Mouse (Mus musculus): ENCODE results near the gene Exoc1. TPM values are rescaled to one million over a fixed set of nuclear protein-coding genes. Genes with fewer than 3 reads are reported as not detected.

The Exoc1 gene
- polyA plus RNA-seq, 1 experiment, result 17.6 TPM

DNA sequence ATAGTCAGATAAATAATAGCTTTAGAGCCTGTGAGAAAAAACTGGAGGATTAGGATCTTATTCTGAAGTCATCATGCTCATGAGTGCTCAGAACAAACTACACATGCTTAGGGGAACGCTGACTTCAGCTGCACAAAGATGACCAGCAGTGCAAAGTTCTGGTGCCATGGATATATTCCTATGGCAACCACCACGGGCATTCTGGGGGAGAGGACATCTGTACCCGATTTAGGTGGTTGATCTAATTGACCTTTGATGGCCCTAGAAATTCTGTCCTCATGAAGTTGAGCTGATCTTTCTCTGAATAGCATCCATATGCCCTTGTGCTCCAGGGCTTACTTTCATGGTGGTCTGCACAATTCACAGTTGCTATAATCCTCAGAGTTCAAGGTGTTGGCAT, 47.9 kb downstream of the Exoc1 start:
- Histone ChIP-seq H3K79me3 (ENCODE audit: low read depth) (no peaks in the 10 kb centered on the region), H3K4me3 (ENCODE audit: insufficient read depth, poor library complexity, severe bottlenecking) (no peak overlapping the region), H3K27me3 (ENCODE audit: control insufficient read depth, insufficient read depth, insufficient read length) (no peaks in the 10 kb centered on the region), H3K79me2 (ENCODE audit: control insufficient read depth, insufficient read depth) (no peaks in the 10 kb centered on the region), H3ac (ENCODE audit: control insufficient read depth, insufficient read length, low read depth) (no peak overlapping the region), H3K36me3 (ENCODE audit: control insufficient read depth, insufficient read depth) (no peaks in the 10 kb centered on the region)
- no peak for TF ChIP-seq MYOD1 (IDR thresholded peaks at IDR 0.05; ENCODE audit: control insufficient read depth, insufficient read length, low read depth)
- TF ChIP-seq MAX (IDR thresholded peaks at IDR 0.05), result no peak
- TF ChIP-seq MYOG (IDR thresholded peaks at IDR 0.05; ENCODE audit: control insufficient read depth, extremely low read depth, insufficient read length), result no peak
- no peak for TF ChIP-seq USF1 (IDR thresholded peaks at IDR 0.05; ENCODE audit: low read depth)
- no peak for TF ChIP-seq FOSL1 (IDR thresholded peaks at IDR 0.05; ENCODE audit: insufficient read depth, low read length, poor library complexity, severe bottlenecking)
- TF ChIP-seq CEBPB (IDR thresholded peaks at IDR 0.05; ENCODE audit: low read depth), result no peak
- no peak for TF ChIP-seq CTCF (IDR thresholded peaks at IDR 0.05; ENCODE audit: control insufficient read depth, insufficient read depth, insufficient read length)

DNA sequence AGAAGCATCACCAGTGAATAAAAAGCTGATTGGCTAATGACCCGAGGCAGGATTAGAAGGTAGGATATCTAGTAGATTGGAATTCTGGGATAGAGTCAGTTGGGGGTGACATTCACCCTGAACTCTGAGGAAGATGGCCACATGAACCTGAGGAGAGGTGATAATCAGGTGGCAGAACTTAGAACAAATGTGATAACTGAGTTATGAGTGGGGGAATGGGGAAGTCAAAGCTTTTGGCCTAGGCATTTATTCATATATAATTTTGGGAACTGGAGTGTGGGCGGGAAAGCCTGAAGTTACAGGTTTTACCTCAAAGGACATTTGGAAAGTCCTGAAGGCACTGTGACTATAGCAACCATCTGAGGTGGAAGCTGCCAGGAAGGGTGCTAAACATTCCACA, 56.3 kb downstream of the Exoc1 start:
- H3K79me2 ChIP-seq (ENCODE audit: control insufficient read depth, insufficient read depth), result peaks cover 13% of the 10 kb centered on the region
- no peaks in the 10 kb centered on the region for H3K79me3 ChIP-seq (ENCODE audit: low read depth)
- H3ac ChIP-seq (ENCODE audit: control insufficient read depth, insufficient read length, low read depth), result no peak overlapping the region
- H3K36me3 ChIP-seq (ENCODE audit: control insufficient read depth, insufficient read depth), result no peaks in the 10 kb centered on the region
- TF ChIP-seq FOSL1 (IDR thresholded peaks at IDR 0.05; ENCODE audit: insufficient read depth, low read length, poor library complexity, severe bottlenecking) (no peak), MYOG (IDR thresholded peaks at IDR 0.05; ENCODE audit: control insufficient read depth, extremely low read depth, insufficient read length) (no peak), MYOD1 (IDR thresholded peaks at IDR 0.05; ENCODE audit: control insufficient read depth, insufficient read length, low read depth) (no peak), CTCF (IDR thresholded peaks at IDR 0.05; ENCODE audit: control insufficient read depth, insufficient read depth, insufficient read length) (no peak), MAX (IDR thresholded peaks at IDR 0.05) (no peak), USF1 (IDR thresholded peaks at IDR 0.05; ENCODE audit: low read depth) (no peak), CEBPB (IDR thresholded peaks at IDR 0.05; ENCODE audit: low read depth) (no peak)
- H3K4me3 ChIP-seq (ENCODE audit: insufficient read depth, poor library complexity, severe bottlenecking), result no peak overlapping the region
- H3K27me3 ChIP-seq (ENCODE audit: control insufficient read depth, insufficient read depth, insufficient read length), result no peaks in the 10 kb centered on the region

DNA sequence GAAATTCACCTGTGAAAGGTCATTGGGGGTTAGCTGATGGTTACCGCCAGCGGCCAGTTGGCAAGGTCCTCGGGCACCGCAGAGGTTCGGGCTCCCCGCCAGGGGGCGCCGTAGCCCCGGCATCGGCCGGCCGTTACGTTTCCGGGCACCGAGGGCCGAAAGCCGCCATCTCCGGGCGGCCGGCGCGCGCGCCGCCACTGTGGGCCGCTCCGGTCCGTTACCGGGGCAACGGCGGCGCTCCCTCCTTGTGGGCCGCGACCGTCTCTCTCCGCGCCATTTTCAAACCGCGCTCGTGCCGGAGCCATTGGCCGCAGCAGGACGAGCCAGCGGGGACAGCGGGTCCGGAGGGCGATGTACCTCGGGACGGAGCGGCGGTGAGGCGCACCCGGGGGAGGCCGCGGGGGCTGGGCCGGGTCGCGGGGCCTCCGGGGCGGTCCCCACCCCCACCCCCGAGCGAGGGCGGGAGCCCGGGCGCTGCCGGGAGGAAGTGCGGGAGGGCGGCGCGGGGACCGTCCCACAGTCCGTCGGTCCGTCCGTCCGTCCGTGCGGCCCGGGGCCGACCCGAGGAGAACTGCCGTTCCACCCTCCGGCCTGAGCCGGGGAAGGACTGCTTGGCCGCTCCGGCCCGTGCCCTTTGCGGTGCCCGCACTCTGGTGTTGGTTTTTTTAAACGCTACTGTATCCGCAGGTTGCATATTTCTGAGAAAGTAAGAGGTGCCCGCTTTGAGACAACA, 59.6 kb downstream of the Exoc1 start, which contains the start of gene Cep135:
TSS of gene Cep135 (plus strand) at position 148 of the 733 bp plus-strand sequence.
- peaks cover 12% of the 10 kb centered on the region for H3K36me3 ChIP-seq (ENCODE audit: control insufficient read depth, insufficient read depth)

DNA sequence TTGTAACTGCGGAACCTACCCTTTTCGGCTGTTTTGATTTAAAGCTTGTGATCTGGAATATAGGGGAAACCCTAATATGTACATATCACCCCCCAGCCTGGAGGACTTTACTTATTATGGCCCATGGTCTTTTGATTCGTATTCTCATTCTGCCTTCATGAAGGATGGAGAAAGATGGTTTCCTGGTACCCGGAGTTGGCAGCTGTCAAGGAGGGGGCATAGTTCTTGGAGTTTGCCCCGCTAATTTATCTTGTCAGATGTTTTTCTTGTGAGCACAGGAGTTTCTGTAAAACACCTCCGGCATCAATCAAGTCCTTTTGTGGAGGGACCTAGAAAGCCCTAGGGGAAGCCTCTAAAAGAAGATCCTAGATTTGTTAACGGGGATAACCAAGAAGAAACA, 60.2 kb downstream of the Exoc1 start:
- Histone ChIP-seq H3K79me2 (ENCODE audit: control insufficient read depth, insufficient read depth) (peaks cover 16% of the 10 kb centered on the region), H3ac (ENCODE audit: control insufficient read depth, insufficient read length, low read depth) (peak overlapping the region; percentile 99), H3K27me3 (ENCODE audit: control insufficient read depth, insufficient read depth, insufficient read length) (no peaks in the 10 kb centered on the region), H3K4me3 (ENCODE audit: insufficient read depth, poor library complexity, severe bottlenecking) (peak overlapping the region; percentile 60), H3K79me3 (ENCODE audit: low read depth) (no peaks in the 10 kb centered on the region), H3K36me3 (ENCODE audit: control insufficient read depth, insufficient read depth) (peaks cover 12% of the 10 kb centered on the region)
- TF ChIP-seq CTCF (IDR thresholded peaks at IDR 0.05; ENCODE audit: control insufficient read depth, insufficient read depth, insufficient read length), result no peak

More for the DNA sequence above, 59.6 kb downstream of the Exoc1 start, which contains the start of gene Cep135:
- Histone ChIP-seq H3K4me3 (ENCODE audit: insufficient read depth, poor library complexity, severe bottlenecking) (peak within 1 kb of the TSS; percentile 60), H3K79me3 (ENCODE audit: low read depth) (no peaks in the 10 kb centered on the region), H3K27me3 (ENCODE audit: control insufficient read depth, insufficient read depth, insufficient read length) (no peaks in the 10 kb centered on the region), H3K79me2 (ENCODE audit: control insufficient read depth, insufficient read depth) (peaks cover 16% of the 10 kb centered on the region), H3ac (ENCODE audit: control insufficient read depth, insufficient read length, low read depth) (peak within 1 kb of the TSS; percentile 99)
- TF ChIP-seq CTCF (IDR thresholded peaks at IDR 0.05; ENCODE audit: control insufficient read depth, insufficient read depth, insufficient read length) (peak; percentile 95), MAX (IDR thresholded peaks at IDR 0.05) (no peak)

DNA sequence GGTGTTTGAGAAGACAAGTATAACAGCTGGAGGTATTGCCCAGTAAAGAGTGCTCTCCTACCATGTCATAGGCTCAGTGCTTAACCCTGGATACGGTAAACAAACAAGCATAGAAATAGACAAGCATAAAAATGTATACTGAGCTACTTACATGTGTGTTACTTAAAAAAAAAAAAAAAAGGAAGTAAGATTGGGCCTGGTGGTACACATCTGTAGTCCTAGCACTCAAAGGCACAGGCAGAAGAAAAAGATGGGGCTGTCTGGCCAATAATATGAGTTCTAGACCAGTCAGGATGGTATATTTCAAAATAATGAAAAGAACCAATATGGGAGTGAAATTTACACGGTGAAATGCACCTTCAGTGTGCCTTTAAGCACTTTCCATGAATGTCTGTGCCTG, 60.9 kb downstream of the Exoc1 start:
- H3K79me2 ChIP-seq (ENCODE audit: control insufficient read depth, insufficient read depth), result peaks cover 16% of the 10 kb centered on the region
- H3ac ChIP-seq (ENCODE audit: control insufficient read depth, insufficient read length, low read depth), result no peak overlapping the region
- H3K27me3 ChIP-seq (ENCODE audit: control insufficient read depth, insufficient read depth, insufficient read length), result no peaks in the 10 kb centered on the region
- no peaks in the 10 kb centered on the region for H3K79me3 ChIP-seq (ENCODE audit: low read depth)
- H3K4me3 ChIP-seq (ENCODE audit: insufficient read depth, poor library complexity, severe bottlenecking), result peak overlapping the region; percentile 60
- H3K36me3 ChIP-seq (ENCODE audit: control insufficient read depth, insufficient read depth), result peaks cover 13% of the 10 kb centered on the region
- TF ChIP-seq CTCF (IDR thresholded peaks at IDR 0.05; ENCODE audit: control insufficient read depth, insufficient read depth, insufficient read length), result no peak
- no peak for TF ChIP-seq USF1 (IDR thresholded peaks at IDR 0.05; ENCODE audit: low read depth)
- no peak for TF ChIP-seq MAX (IDR thresholded peaks at IDR 0.05)
- no peak for TF ChIP-seq CEBPB (IDR thresholded peaks at IDR 0.05; ENCODE audit: low read depth)
- no peak for TF ChIP-seq MYOD1 (IDR thresholded peaks at IDR 0.05; ENCODE audit: control insufficient read depth, insufficient read length, low read depth)
- TF ChIP-seq FOSL1 (IDR thresholded peaks at IDR 0.05; ENCODE audit: insufficient read depth, low read length, poor library complexity, severe bottlenecking), result no peak
- no peak for TF ChIP-seq MYOG (IDR thresholded peaks at IDR 0.05; ENCODE audit: control insufficient read depth, extremely low read depth, insufficient read length)

DNA sequence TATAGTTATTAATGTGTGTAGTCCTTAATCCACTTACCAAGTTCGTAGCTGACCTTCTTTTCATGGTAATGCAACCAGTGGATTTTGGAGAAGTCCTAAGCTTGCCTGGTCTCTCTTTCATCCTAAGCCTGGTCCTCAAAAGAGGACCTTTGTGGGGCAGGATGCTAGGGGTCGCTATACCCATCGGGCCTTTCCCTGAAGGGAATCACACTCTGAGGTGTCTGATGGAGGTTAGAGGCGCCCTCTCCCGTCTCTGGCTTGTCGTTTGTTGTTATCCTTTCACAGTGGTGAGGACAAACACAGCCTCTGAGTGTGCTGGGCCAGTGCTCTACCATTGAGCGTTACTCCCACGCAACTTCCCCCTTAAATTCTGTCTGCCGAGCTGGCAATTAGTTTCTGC, 62.8 kb downstream of the Exoc1 start:
- H3K79me3 ChIP-seq (ENCODE audit: low read depth), result no peaks in the 10 kb centered on the region
- H3K27me3 ChIP-seq (ENCODE audit: control insufficient read depth, insufficient read depth, insufficient read length), result no peaks in the 10 kb centered on the region
- H3ac ChIP-seq (ENCODE audit: control insufficient read depth, insufficient read length, low read depth), result no peak overlapping the region
- peaks cover 30% of the 10 kb centered on the region for H3K36me3 ChIP-seq (ENCODE audit: control insufficient read depth, insufficient read depth)
- H3K4me3 ChIP-seq (ENCODE audit: insufficient read depth, poor library complexity, severe bottlenecking), result no peak overlapping the region
- TF ChIP-seq MAX (IDR thresholded peaks at IDR 0.05) (no peak), MYOG (IDR thresholded peaks at IDR 0.05; ENCODE audit: control insufficient read depth, extremely low read depth, insufficient read length) (no peak), USF1 (IDR thresholded peaks at IDR 0.05; ENCODE audit: low read depth) (no peak), CEBPB (IDR thresholded peaks at IDR 0.05; ENCODE audit: low read depth) (no peak), MYOD1 (IDR thresholded peaks at IDR 0.05; ENCODE audit: control insufficient read depth, insufficient read length, low read depth) (no peak), FOSL1 (IDR thresholded peaks at IDR 0.05; ENCODE audit: insufficient read depth, low read length, poor library complexity, severe bottlenecking) (no peak), CTCF (IDR thresholded peaks at IDR 0.05; ENCODE audit: control insufficient read depth, insufficient read depth, insufficient read length) (no peak)
- peaks cover 16% of the 10 kb centered on the region for H3K79me2 ChIP-seq (ENCODE audit: control insufficient read depth, insufficient read depth)
